Mouse (Mus musculus): ENCODE results near the gene Hipk2. TPM values are rescaled to one million over a fixed set of nuclear protein-coding genes. Genes with fewer than 3 reads are reported as not detected.

The Hipk2 gene
- polyA plus RNA-seq, 1 experiment from 2014 or later: 27.4 TPM

DNA sequence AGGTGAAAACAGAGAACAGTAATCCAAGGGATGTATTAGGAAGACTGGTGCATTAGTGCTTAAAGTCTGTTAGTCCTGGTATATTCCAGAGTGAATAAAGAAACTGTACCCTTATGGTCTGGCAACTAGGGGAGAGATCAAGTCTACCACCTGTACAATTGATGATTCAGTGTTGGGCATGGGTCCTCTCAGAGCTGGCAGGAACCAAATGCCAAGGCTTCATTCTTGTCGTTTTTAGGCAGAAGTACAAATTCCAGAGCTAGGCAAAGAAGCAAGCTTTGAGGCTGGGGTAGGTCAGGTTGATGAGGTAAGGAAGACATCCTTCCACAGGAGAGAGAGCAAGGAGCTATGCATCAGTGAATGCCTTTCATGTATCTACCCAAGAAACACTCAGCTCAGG lies 35.2 kb downstream of the Hipk2 start:
- no peaks in the 10 kb centered on the region for H3K36me3 ChIP-seq (ENCODE audit: control insufficient read depth, insufficient read depth, low read length)
- no peaks in the 10 kb centered on the region for H3K27me3 ChIP-seq (replicated peaks; ENCODE audit: control insufficient read depth, insufficient read depth, low read length)
- H3K4me2 ChIP-seq: no peak overlapping the region
- no peak overlapping the region for H3K27ac ChIP-seq (ENCODE audit: low read depth, low read length)
- H3K4me1 ChIP-seq (replicated peaks; ENCODE audit: control insufficient read depth, insufficient read depth, low read length): peaks cover 29% of the 10 kb centered on the region
- WGBS: 72% methylated on average over 1 of the region's 1 CpGs
- H3K9ac ChIP-seq (ENCODE audit: low read depth, low read length): no peak overlapping the region
- H3K4me3 ChIP-seq (ENCODE audit: low read depth, low read length): no peak overlapping the region
- ATAC-seq (replicated peaks; ENCODE audit: low FRiP score) (no peak), DNase-seq (ENCODE audit: low spot score) (no peak)
- H3K9me3 ChIP-seq (ENCODE audit: control insufficient read depth, low read length): no peaks in the 10 kb centered on the region

DNA sequence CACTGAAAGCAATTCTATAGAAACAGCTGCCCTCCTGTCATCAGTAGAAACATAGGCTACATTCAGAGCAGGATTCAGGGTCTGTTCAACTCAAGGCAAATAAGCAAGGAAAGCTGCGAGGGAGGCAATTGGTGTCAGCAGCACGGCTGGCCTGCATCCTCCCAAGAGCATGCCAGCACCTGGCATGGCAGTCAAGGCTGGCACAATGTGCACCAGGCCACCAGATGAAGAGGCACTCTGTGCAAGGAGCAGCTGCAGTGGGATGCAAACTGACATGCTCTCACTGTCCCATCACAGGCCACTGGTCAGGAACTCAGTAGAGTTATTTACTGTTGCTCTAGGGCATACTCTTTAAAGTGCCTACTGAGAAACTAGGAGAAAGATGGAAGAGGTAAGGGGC lies 35.6 kb downstream of the Hipk2 start:
- Histone ChIP-seq H3K27me3 (replicated peaks; ENCODE audit: control insufficient read depth, insufficient read depth, low read length) (no peaks in the 10 kb centered on the region), H3K9me3 (ENCODE audit: control insufficient read depth, low read length) (no peaks in the 10 kb centered on the region), H3K4me2 (no peak overlapping the region), H3K4me1 (replicated peaks; ENCODE audit: control insufficient read depth, insufficient read depth, low read length) (peaks cover 26% of the 10 kb centered on the region), H3K27ac (ENCODE audit: low read depth, low read length) (no peak overlapping the region), H3K36me3 (ENCODE audit: control insufficient read depth, insufficient read depth, low read length) (no peaks in the 10 kb centered on the region), H3K9ac (ENCODE audit: low read depth, low read length) (no peak overlapping the region), H3K4me3 (ENCODE audit: low read depth, low read length) (no peak overlapping the region)
- DNase-seq (ENCODE audit: low spot score) (no peak), ATAC-seq (replicated peaks; ENCODE audit: low FRiP score) (no peak)
- WGBS: 86% methylated on average over 2 of the region's 2 CpGs

DNA sequence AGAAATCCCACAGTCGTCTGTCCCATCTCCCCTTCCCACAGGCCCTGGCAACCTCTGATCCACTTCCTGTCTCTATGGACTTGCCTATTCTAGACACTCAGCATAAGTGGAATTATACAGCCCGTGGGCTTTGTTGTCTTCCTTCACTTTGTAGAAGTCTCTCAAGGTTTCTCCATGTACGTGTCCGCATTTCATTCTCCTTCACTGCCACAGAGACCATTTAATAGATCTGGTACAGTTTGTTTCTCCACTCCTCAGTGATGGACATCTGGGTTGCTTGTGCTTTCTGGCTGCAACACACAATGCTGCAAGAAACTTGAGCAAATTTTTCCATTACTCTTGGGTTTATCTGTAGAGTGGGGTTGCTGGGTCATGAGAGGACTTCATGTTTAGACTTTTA lies 36.1 kb downstream of the Hipk2 start:
- no peak overlapping the region for H3K4me3 ChIP-seq (ENCODE audit: low read depth, low read length)
- WGBS: 81% methylated on average over 4 of the region's 4 CpGs
- H3K4me1 ChIP-seq (replicated peaks; ENCODE audit: control insufficient read depth, insufficient read depth, low read length): peaks cover 25% of the 10 kb centered on the region
- DNase-seq (ENCODE audit: low spot score) (no peak), ATAC-seq (replicated peaks; ENCODE audit: low FRiP score) (no peak)
- H3K9me3 ChIP-seq (ENCODE audit: control insufficient read depth, low read length): no peaks in the 10 kb centered on the region
- H3K9ac ChIP-seq (ENCODE audit: low read depth, low read length): no peak overlapping the region
- H3K27me3 ChIP-seq (replicated peaks; ENCODE audit: control insufficient read depth, insufficient read depth, low read length): no peaks in the 10 kb centered on the region
- H3K4me2 ChIP-seq: no peak overlapping the region
- H3K36me3 ChIP-seq (ENCODE audit: control insufficient read depth, insufficient read depth, low read length): no peaks in the 10 kb centered on the region
- no peak overlapping the region for H3K27ac ChIP-seq (ENCODE audit: low read depth, low read length)

DNA sequence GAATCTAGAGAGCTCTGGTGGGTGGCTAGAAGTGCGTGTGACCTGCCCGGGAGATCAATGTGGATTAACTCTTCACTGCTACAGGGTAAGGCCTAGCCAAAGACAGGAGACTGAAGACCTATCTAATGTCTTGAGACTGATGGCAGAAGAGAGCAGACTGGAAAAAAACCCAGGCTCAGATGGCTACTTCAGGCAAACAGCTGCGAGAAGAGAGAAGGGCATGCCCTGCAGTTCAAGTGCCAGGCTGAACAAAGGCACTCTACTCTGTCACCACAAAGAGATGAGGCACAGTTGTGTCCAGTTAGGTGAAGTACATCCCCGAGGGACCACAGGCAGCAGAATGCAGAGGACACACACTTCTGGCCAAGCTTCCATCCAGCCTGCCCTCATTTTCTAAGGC lies 37.9 kb downstream of the Hipk2 start:
- Histone ChIP-seq H3K36me3 (ENCODE audit: control insufficient read depth, insufficient read depth, low read length) (no peaks in the 10 kb centered on the region), H3K27me3 (replicated peaks; ENCODE audit: control insufficient read depth, insufficient read depth, low read length) (no peaks in the 10 kb centered on the region), H3K27ac (ENCODE audit: low read depth, low read length) (no peak overlapping the region), H3K9me3 (ENCODE audit: control insufficient read depth, low read length) (no peaks in the 10 kb centered on the region), H3K4me3 (ENCODE audit: low read depth, low read length) (no peak overlapping the region), H3K4me1 (replicated peaks; ENCODE audit: control insufficient read depth, insufficient read depth, low read length) (peaks cover 41% of the 10 kb centered on the region), H3K4me2 (no peak overlapping the region), H3K9ac (ENCODE audit: low read depth, low read length) (no peak overlapping the region)
- ATAC-seq (replicated peaks; ENCODE audit: low FRiP score) (no peak), DNase-seq (ENCODE audit: low spot score) (no peak)
- 88% methylated on average over 4 of the region's 4 CpGs for WGBS

DNA sequence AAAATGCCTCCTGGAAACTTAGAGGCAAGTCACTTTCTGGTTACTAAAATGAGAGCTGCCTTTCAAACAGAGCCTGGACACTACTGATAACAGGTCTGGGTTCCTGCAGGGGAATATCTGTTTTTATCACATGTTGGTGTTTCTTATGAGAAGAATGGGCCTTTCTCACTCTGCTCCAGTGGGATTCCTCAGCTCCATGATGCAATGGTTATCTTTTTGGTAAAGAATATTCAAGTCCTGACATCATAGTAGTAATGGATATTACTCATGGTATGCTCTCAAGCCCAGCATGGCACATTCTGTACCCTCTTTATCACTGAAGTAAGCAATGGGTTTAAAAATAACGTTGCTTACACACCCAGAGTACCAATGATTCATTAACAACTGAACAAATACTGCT lies 40.7 kb downstream of the Hipk2 start:
- ATAC-seq (replicated peaks; ENCODE audit: low FRiP score): peak; percentile 94
- Histone ChIP-seq H3K27ac (ENCODE audit: low read depth, low read length) (peak overlapping the region; percentile 63), H3K4me2 (peak overlapping the region; percentile 26), H3K9ac (ENCODE audit: low read depth, low read length) (no peak overlapping the region), H3K27me3 (replicated peaks; ENCODE audit: control insufficient read depth, insufficient read depth, low read length) (no peaks in the 10 kb centered on the region), H3K36me3 (ENCODE audit: control insufficient read depth, insufficient read depth, low read length) (no peaks in the 10 kb centered on the region), H3K9me3 (ENCODE audit: control insufficient read depth, low read length) (no peaks in the 10 kb centered on the region), H3K4me1 (replicated peaks; ENCODE audit: control insufficient read depth, insufficient read depth, low read length) (peaks cover 55% of the 10 kb centered on the region), H3K4me3 (ENCODE audit: low read depth, low read length) (no peak overlapping the region)
- no peak for DNase-seq (ENCODE audit: low spot score)
- 39% methylated on average over 1 of the region's 1 CpGs for WGBS

DNA sequence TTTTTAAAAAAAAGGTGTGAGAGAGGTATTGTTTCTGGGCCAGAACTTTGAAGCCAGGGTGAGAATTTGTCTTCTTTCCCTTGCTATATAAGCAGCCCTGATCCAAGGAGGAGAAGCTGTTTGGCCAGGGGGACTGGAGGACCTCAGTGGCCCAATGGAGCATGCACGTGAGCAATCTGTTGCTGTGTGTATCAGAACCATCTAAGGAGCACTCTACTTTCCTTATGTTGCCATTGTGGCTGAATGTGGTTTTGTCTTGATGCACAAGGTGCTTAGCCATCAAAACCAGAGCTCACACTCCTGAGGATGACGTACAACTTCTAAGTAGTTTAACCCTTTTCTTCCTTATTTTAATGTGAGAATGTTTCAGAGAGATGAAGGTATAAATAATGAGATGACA lies 41.2 kb downstream of the Hipk2 start:
- Histone ChIP-seq H3K36me3 (ENCODE audit: control insufficient read depth, insufficient read depth, low read length) (no peaks in the 10 kb centered on the region), H3K9ac (ENCODE audit: low read depth, low read length) (no peak overlapping the region)
- WGBS: 36% methylated on average over 2 of the region's 2 CpGs

DNA sequence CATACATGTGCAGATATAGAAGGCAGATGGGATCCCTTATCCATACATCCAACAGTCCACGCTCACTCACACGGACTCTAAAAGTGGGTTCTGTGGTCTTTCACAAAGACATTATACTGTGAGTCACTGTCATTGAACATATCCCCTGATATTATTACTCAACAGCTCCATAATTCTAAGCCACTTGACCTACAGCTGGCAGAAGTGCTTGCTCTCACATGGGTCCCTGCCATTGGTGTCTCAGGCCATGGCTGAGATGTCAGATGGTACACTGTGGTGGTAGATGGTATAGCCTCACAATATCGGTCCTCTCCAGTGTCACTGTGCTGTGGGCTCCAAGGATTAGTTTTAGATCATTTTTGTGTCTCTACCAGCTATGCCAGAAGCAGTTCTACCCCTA lies 42.2 kb downstream of the Hipk2 start:
- no peaks in the 10 kb centered on the region for H3K27me3 ChIP-seq (replicated peaks; ENCODE audit: control insufficient read depth, insufficient read depth, low read length)
- no peak overlapping the region for H3K4me2 ChIP-seq
- no peak overlapping the region for H3K9ac ChIP-seq (ENCODE audit: low read depth, low read length)
- DNase-seq (ENCODE audit: low spot score) (no peak), ATAC-seq (replicated peaks; ENCODE audit: low FRiP score) (no peak)
- no peak overlapping the region for H3K4me3 ChIP-seq (ENCODE audit: low read depth, low read length)
- peaks cover 58% of the 10 kb centered on the region for H3K4me1 ChIP-seq (replicated peaks; ENCODE audit: control insufficient read depth, insufficient read depth, low read length)
- H3K9me3 ChIP-seq (ENCODE audit: control insufficient read depth, low read length): no peaks in the 10 kb centered on the region
- no peaks in the 10 kb centered on the region for H3K36me3 ChIP-seq (ENCODE audit: control insufficient read depth, insufficient read depth, low read length)
- peak overlapping the region; percentile 34; the same call in 1 of the 2 replicates for H3K27ac ChIP-seq (ENCODE audit: low read depth, low read length)
- WGBS: 87% methylated on average over 3 of the region's 3 CpGs

More for the DNA sequence above, 41.2 kb downstream of the Hipk2 start:
- Histone ChIP-seq H3K4me2 (peak overlapping the region; percentile 26), H3K27me3 (replicated peaks; ENCODE audit: control insufficient read depth, insufficient read depth, low read length) (no peaks in the 10 kb centered on the region), H3K27ac (ENCODE audit: low read depth, low read length) (peak overlapping the region; percentile 60), H3K4me3 (ENCODE audit: low read depth, low read length) (no peak overlapping the region), H3K4me1 (replicated peaks; ENCODE audit: control insufficient read depth, insufficient read depth, low read length) (peaks cover 55% of the 10 kb centered on the region), H3K9me3 (ENCODE audit: control insufficient read depth, low read length) (no peaks in the 10 kb centered on the region)
- peak; percentile 69 for ATAC-seq (replicated peaks; ENCODE audit: low FRiP score)
- no peak for DNase-seq (ENCODE audit: low spot score)

DNA sequence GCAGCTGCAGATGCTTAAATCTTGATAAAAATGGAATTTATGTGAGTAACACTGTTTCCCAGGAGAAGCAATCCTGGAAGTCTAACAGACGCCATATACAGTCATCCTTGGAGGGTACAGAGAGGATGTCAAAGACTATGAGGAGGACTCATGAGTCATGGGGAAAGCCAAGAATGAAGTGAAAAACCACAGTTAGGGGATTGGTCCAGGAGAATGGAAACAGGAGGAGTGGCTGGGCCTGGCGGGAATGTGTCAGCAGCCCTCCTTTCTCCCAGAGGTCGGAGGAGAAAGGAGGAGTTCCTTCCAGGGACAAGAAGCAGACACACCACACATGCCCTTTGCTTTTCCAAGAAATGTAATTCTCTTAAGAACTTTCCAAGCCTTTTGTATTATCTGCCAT lies 46.5 kb downstream of the Hipk2 start:
- 55% methylated on average over 3 of the region's 3 CpGs for WGBS
- Histone ChIP-seq H3K4me2 (no peak overlapping the region), H3K27ac (ENCODE audit: low read depth, low read length) (no peak overlapping the region), H3K27me3 (replicated peaks; ENCODE audit: control insufficient read depth, insufficient read depth, low read length) (no peaks in the 10 kb centered on the region), H3K4me3 (ENCODE audit: low read depth, low read length) (no peak overlapping the region), H3K9ac (ENCODE audit: low read depth, low read length) (no peak overlapping the region), H3K4me1 (replicated peaks; ENCODE audit: control insufficient read depth, insufficient read depth, low read length) (peaks cover 54% of the 10 kb centered on the region), H3K9me3 (ENCODE audit: control insufficient read depth, low read length) (no peaks in the 10 kb centered on the region), H3K36me3 (ENCODE audit: control insufficient read depth, insufficient read depth, low read length) (no peaks in the 10 kb centered on the region)
- DNase-seq (ENCODE audit: low spot score) (no peak), ATAC-seq (replicated peaks; ENCODE audit: low FRiP score) (no peak)

DNA sequence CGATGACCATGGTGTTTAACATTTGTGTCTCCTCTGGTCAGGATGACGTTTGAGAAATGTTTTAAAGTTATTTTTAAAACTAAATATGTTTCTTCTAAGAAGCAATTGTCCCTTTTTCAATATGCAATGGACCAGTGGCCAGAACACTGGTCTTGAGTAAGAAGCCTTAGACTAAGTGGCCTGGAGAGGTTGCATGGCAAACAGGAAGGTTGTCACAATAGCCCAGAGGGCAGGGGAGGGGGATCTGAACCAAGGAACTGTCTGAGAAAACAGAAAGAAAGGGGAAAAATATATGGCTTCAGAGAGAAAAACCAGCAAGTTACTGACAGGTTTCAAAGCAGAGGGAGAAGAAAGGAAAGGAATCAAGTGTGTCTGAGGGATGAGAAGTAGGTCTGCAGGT lies 47.8 kb downstream of the Hipk2 start:
- H3K4me3 ChIP-seq (ENCODE audit: low read depth, low read length): no peak overlapping the region
- no peak overlapping the region for H3K4me2 ChIP-seq
- no peaks in the 10 kb centered on the region for H3K9me3 ChIP-seq (ENCODE audit: control insufficient read depth, low read length)
- 65% methylated on average over 2 of the region's 2 CpGs for WGBS
- no peaks in the 10 kb centered on the region for H3K36me3 ChIP-seq (ENCODE audit: control insufficient read depth, insufficient read depth, low read length)
- DNase-seq (ENCODE audit: low spot score) (no peak), ATAC-seq (replicated peaks; ENCODE audit: low FRiP score) (no peak)
- H3K9ac ChIP-seq (ENCODE audit: low read depth, low read length): no peak overlapping the region
- H3K27me3 ChIP-seq (replicated peaks; ENCODE audit: control insufficient read depth, insufficient read depth, low read length): no peaks in the 10 kb centered on the region
- peaks cover 53% of the 10 kb centered on the region for H3K4me1 ChIP-seq (replicated peaks; ENCODE audit: control insufficient read depth, insufficient read depth, low read length)
- no peak overlapping the region; the same call in 1 of the 2 replicates for H3K27ac ChIP-seq (ENCODE audit: low read depth, low read length)
